Mouse (Mus musculus) kidney, postnatal 0 days (tissue): ENCODE results near the gene Orai1. TPM values are rescaled to one million over a fixed set of nuclear protein-coding genes. Genes with fewer than 3 reads are reported as not detected.

Experiments
- ATAC-seq: fragments of 200-750 bp; cut with Nextera tagmentation; replicated peaks from 2 replicates; pipeline ENCODE4 v1.8.0; 2017; ENCODE audit warnings: low read depth, moderate number of reproducible peaks, moderate TSS enrichment, moderate library complexity; ENCODE audit not compliant: low FRiP score
- DNase-seq: peaks from one replicate; pipeline ENCODE4 v3.0.0-alpha.2; 2016; ENCODE audit warnings: low spot score
- H3K27ac ChIP-seq: fragments of 300-500 bp; sonication (generic); 2 replicates; pipeline ENCODE4 v1.5.1; 2014; ENCODE audit warnings: mild to moderate bottlenecking
- H3K27me3 ChIP-seq: fragments of 300-500 bp; sonication (generic); 2 replicates; pipeline ENCODE4 v1.6.1; 2014; ENCODE audit warnings: low read length, mixed read lengths; ENCODE audit not compliant: insufficient read depth
- H3K36me3 ChIP-seq: fragments of 300-500 bp; sonication (generic); 2 replicates; pipeline ENCODE4 v1.6.1; 2014; ENCODE audit warnings: low read length, mixed read lengths; ENCODE audit not compliant: insufficient read depth
- H3K4me1 ChIP-seq: fragments of 300-500 bp; sonication (generic); replicated peaks from 2 replicates; pipeline ENCODE4 v1.6.1; 2014; ENCODE audit warnings: antibody characterized with exemption, low read length, mixed read lengths; ENCODE audit not compliant: insufficient read depth
- H3K4me2 ChIP-seq: fragments of 300-500 bp; sonication (generic); 2 replicates; pipeline ENCODE4 v1.6.1; 2014; ENCODE audit warnings: mild to moderate bottlenecking, low read length, moderate library complexity, mixed read lengths
- H3K4me3 ChIP-seq: fragments of 300-500 bp; sonication (generic); replicated peaks from 2 replicates; pipeline ENCODE4 v1.5.1; 2014; ENCODE audit warnings: low read depth, low read length
- H3K9ac ChIP-seq: fragments of 300-500 bp; sonication (generic); 2 replicates; pipeline ENCODE4 v1.6.1; 2014; ENCODE audit warnings: low read depth, low read length
- H3K9me3 ChIP-seq: fragments of 300-500 bp; sonication (generic); replicated peaks from 2 replicates; pipeline ENCODE4 v1.6.1; 2016; ENCODE audit warnings: low read length, inconsistent platforms, mixed read lengths
- CTCF ChIP-seq: IDR thresholded peaks from 2 replicates; pipeline ENCODE4 v1.5.1; 2016; ENCODE audit warnings: antibody characterized with exemption, low read depth, mild to moderate bottlenecking, moderate library complexity
- WGBS: fragments of 180-500 bp; shearing (Covaris S2); extraction: QIAGEN DNeasy Blood & Tissue Kit; methylation state at CpG from one replicate; pipeline ENCODE4 v1.1.7; 2014; 5-methylcytosine and 5-hydroxymethylcytosine counted together
- polyA plus RNA-seq: library from polyadenylated mRNA; unstranded; fragments of >200 nt; fragmentation: Nextera tagmentation; extraction: Ambion mirVana; gene quantifications from 2 replicates; pipeline ENCODE4 v1.2.1, GENCODE M21; 2015

Orai1 gene
- polyA plus RNA-seq, 1 experiment from 2014 or later, result 23.4 TPM

DNA sequence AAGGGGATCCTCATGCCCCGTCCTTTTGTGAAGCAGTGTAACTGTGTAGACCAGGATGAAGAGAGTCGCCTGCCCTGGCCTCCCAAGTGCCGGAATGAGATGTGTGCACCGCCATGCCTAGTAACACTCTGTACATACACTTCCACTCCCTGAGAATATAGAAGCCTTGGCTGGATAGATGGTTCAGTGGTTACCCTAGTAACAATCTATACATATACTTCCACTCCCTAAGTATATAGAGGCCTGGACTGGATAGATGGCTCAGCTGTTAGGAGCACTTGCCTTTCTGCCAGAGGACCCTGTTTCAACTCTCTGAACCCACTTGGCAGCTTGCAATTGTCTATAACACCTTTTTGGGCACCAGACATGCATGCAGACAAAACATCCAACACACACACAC lies 20.2 kb downstream of the Orai1 start:
- no peak for TF ChIP-seq CTCF
- Histone ChIP-seq H3K27ac (peak overlapping the region; percentile 34; the same call in 1 of the 2 replicates), H3K27me3 (no peaks in the 10 kb centered on the region), H3K9ac (no peak overlapping the region), H3K4me1 (no peaks in the 10 kb centered on the region), H3K4me3 (no peak overlapping the region), H3K36me3 (peaks cover 4% of the 10 kb centered on the region; the same call in 1 of the 2 replicates), H3K4me2 (no peak overlapping the region), H3K9me3 (no peaks in the 10 kb centered on the region)
- ATAC-seq, result no peak
- WGBS, result 88% methylated on average over 4 of the region's 4 CpGs
- no peak for DNase-seq

DNA sequence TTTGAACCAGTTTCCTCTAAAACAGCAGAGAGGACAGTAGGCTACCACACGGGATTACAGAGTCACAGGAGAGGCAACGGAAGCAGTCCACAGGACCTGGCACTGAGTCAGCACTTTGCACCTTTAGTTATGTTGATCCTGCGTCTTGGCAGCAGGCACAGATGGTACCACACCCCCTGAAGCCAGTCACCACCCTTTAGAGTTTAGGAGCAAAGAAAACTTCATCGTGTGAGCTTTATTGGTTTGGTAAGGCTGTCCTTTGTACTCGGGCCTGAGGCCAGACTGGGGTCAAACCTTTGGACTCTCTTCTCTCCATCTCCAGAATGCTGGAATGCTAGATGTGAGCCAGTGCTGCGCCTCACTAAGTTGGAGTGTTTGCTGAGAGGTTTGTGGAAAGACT lies 20.7 kb downstream of the Orai1 start:
- no peak overlapping the region for H3K9ac ChIP-seq
- DNase-seq, result peak; percentile 54
- H3K4me3 ChIP-seq, result no peak overlapping the region
- no peaks in the 10 kb centered on the region for H3K9me3 ChIP-seq
- no peak for TF ChIP-seq CTCF
- WGBS, result 13% methylated on average over 6 of the region's 6 CpGs
- no peaks in the 10 kb centered on the region for H3K27me3 ChIP-seq
- peak overlapping the region; percentile 34; the same call in 1 of the 2 replicates for H3K27ac ChIP-seq
- no peaks in the 10 kb centered on the region for H3K36me3 ChIP-seq
- no peaks in the 10 kb centered on the region for H3K4me1 ChIP-seq
- H3K4me2 ChIP-seq, result no peak overlapping the region
- peak; percentile 70 for ATAC-seq

DNA sequence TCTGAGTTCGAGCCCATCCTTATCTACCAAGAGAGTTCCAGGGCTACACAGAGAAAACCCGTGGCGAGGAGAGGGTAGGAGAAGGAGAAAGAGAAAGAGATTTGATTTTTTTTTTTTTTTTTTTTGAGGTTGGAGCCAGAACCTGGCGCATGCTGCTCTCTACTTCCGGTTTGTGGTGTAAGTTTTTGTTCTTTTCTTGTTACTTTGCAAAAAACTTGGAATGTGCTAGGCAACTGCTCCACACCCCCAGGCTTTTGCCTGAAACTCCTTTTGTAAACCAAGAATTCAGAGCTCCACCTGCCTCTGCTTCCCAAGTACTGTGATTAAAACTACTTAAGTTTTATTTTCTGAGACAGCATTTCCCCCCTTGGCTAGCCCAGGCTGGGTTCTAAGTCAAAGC lies 23.2 kb downstream of the Orai1 start:
- no peak for TF ChIP-seq CTCF
- 78% methylated on average over 5 of the region's 5 CpGs for WGBS
- Histone ChIP-seq H3K9ac (no peak overlapping the region), H3K27me3 (no peaks in the 10 kb centered on the region), H3K36me3 (no peaks in the 10 kb centered on the region), H3K4me3 (no peak overlapping the region), H3K4me2 (no peak overlapping the region), H3K4me1 (no peaks in the 10 kb centered on the region), H3K9me3 (no peaks in the 10 kb centered on the region), H3K27ac (no peak overlapping the region)
- DNase-seq (no peak), ATAC-seq (no peak)

DNA sequence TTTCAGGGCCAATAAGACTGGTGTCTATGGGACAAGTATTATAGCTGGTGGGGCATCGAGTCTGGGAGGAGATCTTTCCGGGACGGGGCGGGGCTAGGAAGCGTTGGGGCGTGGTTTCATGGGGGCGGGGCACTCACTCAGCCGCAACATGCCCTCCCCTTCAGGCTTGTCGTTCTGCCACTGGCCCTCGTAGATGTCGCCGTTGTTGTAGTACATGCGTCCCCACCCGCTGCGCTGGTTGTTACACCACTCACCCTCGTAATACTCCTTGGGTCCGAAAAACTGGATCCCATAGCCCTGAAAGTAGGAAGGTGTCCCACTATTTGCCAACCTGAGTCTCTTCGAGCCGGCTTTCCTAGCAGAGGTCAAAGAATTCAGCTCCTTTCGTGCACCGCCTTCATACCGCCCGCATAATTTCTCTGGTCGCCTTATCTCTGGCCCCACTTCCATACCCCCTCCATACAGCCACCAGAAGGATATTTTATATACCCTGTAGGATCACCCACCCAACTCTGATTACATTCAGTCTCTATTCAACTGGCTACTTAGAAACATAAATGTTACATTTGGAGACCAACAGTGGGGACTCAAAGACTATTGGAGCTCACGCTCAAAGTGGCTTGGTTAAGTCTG lies 24.4 kb downstream of the Orai1 start:
- peak overlapping the region; percentile 50; the same call in 1 of the 2 replicates for H3K27ac ChIP-seq
- no peak for TF ChIP-seq CTCF
- WGBS, result 7% methylated on average over 25 of the region's 25 CpGs
- H3K36me3 ChIP-seq, result no peaks in the 10 kb centered on the region
- no peaks in the 10 kb centered on the region for H3K9me3 ChIP-seq
- H3K27me3 ChIP-seq, result no peaks in the 10 kb centered on the region
- DNase-seq, result peak; percentile 76
- ATAC-seq, result peak; percentile 59; the same call in 1 of the 2 replicates
- H3K4me2 ChIP-seq, result peak overlapping the region; percentile 60
- peak overlapping the region; percentile 18; the same call in 1 of the 2 replicates for H3K9ac ChIP-seq
- H3K4me1 ChIP-seq, result no peaks in the 10 kb centered on the region
- H3K4me3 ChIP-seq, result peak overlapping the region; percentile 25; the same call in 1 of the 2 replicates

DNA sequence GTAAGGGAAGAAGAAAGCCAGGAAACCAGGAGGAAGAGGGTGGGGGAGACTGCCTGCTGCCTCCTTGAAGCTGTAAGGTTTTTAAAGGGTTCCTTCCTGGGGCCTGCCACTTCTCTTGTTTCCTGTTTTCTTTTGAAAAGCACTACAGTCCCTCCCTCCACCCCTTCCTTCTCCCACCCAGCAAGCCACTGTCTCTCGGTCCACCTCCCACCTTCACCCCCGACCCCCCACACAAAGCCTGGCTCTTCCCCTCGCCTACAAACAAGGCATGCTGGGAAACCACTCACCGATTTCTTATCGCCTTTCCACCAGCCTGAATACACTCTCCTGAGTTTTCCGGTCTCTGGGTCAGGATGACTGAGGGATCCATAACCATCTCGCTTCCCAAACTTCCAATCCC lies 25.9 kb downstream of the Orai1 start:
- no peak overlapping the region for H3K4me2 ChIP-seq

DNA sequence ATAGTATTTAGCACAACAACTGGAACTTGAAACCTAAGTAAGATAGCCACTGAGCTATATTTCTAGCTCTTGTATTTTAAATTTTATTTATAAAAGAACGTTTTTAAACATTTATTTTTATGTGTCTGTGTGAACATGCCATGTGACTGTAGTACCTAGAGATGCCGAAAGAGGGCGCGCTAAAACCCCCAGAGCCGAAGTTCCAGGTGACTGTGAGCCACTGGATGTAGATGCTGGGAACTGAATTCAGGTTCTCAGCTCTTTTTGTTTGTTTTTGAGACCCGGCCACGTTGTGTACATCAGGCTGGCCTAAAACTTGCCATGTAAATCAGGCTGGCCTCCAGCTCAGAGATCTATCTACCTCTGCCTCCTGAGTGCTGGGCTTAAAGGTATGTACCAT lies 29.0 kb downstream of the Orai1 start:
- Histone ChIP-seq H3K27ac (no peak overlapping the region), H3K27me3 (no peaks in the 10 kb centered on the region), H3K4me1 (no peaks in the 10 kb centered on the region), H3K36me3 (no peaks in the 10 kb centered on the region), H3K4me2 (no peak overlapping the region), H3K9ac (no peak overlapping the region), H3K9me3 (no peaks in the 10 kb centered on the region), H3K4me3 (no peak overlapping the region)
- no peak for DNase-seq
- ATAC-seq, result no peak
- 32% methylated on average over 7 of the region's 7 CpGs for WGBS
- TF ChIP-seq CTCF, result peak; percentile 59; the same call in 1 of the 2 replicates

More for the DNA sequence above, 25.9 kb downstream of the Orai1 start:
- no peak for TF ChIP-seq CTCF
- Histone ChIP-seq H3K27ac (no peak overlapping the region; the same call in 1 of the 2 replicates), H3K36me3 (no peaks in the 10 kb centered on the region), H3K4me3 (no peak overlapping the region), H3K27me3 (no peaks in the 10 kb centered on the region), H3K9me3 (no peaks in the 10 kb centered on the region), H3K9ac (no peak overlapping the region), H3K4me1 (no peaks in the 10 kb centered on the region)
- WGBS, result 45% methylated on average over 7 of the region's 7 CpGs
- ATAC-seq (no peak), DNase-seq (no peak)
